Mouse (Mus musculus) left cerebral cortex, adult 6 months (tissue): ENCODE results near the gene Pcbd2. TPM values are rescaled to one million over a fixed set of nuclear protein-coding genes. Genes with fewer than 3 reads are reported as not detected.

ENCODE experiments used
- long read RNA-seq, 2 experiments: library from polyadenylated mRNA; unstranded; transcript quantifications; one replicate each; pipeline ENCODE4 v2.0.0; 2019 to 2020
- polyA plus RNA-seq: library from polyadenylated mRNA; unstranded; fragments of <200 nt; fragmentation: Nextera tagmentation; gene quantifications from 2 replicates; pipeline ENCODE4 v1.2.3, GENCODE M21; 2021

Gene Pcbd2
- 56.4 and 82.2 TPM in 2 replicates for polyA plus RNA-seq
- long read RNA-seq, experiment 1, transcript Pcbd2-201 (4 exons, 544 nt): major isoform, 6 of 10 reads
- long read RNA-seq, experiment 1, partial matches to known transcripts: 0 of 10 reads
- long read RNA-seq, experiment 1, other reads (novel, unspliced or antisense): 4 of 10 reads
- long read RNA-seq, experiment 2, transcript Pcbd2-201 (4 exons, 544 nt): major isoform, 17 of 32 reads
- long read RNA-seq, experiment 2, partial matches to known transcripts: 6 of 32 reads
- long read RNA-seq, experiment 2, other reads (novel, unspliced or antisense): 9 of 32 reads

DNA sequence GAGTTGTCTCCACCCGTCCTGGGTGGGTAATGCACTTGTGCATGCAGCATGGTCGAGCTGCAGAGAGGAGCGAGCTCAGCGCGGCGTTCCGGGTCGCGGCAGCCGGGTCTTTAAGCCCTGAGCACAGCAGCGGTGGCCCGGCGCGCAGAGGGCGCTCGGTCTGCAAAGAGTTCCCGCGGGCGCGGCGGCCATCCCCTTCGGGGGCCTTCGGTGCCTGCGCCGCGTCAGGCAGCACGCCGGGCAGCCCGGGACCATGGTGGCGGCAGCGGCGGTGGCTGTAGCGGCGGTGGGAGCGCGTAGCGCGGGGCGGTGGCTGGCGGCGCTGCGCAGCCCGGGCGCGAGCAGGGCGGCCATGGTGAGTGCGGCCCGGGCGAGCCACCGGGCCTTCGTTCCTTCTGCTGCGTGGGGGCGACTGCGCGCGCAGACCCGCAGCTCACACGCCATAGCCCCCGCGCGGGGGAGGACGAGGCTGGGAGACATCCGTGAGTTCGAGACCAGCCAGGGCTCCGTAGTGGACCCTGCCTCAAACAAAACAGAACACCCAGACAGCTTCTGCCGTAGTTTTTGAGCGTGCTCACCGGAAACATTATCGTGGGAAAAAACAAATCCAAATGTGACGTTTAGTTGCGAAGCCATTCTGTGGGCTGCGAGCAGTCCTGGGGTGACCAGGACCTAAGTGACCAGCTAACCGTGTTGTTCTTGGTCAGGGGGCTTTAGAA is at the start of gene Pcbd2:
Gene Pcbd2 (plus strand): TSS at position 249 of the 719 bp plus-strand sequence.

DNA sequence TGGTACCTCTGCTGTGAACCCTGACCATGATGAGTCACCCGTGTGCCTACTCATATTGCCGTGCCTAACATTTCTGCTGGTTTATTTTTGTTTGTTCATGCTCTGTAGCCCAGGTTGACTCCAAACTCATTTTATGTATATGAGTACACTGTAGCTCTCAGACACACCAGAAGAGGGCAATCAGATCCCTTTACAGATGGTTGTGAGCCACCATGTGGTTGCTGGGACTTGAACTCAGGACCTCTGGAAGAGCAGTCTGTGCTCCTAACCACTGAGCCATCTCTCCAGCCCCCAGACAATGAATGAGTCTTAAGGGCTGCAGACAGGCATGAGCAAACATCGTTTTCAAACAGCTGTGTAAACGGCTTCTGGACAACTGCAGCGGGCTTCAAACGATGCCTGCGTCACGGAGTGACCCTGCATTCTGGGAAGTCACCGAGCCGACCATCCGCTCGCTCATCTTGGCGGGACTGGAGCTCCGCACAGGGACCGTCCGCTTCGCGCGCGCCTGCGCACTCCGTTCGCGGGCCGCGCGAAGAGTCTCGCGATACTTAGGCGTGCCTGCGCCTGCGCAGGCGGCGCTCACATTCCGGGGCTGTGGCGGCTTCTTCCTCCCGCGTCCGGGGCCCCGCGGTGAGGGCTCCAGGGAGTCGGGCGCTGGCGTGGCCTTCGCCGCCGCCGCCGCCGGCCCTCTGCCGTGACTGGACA is 34.5 kb upstream of the Pcbd2 start, which contains the start of gene B230219D22Rik:
Gene B230219D22Rik (plus strand): TSS at position 590 of the 708 bp plus-strand sequence.

DNA sequence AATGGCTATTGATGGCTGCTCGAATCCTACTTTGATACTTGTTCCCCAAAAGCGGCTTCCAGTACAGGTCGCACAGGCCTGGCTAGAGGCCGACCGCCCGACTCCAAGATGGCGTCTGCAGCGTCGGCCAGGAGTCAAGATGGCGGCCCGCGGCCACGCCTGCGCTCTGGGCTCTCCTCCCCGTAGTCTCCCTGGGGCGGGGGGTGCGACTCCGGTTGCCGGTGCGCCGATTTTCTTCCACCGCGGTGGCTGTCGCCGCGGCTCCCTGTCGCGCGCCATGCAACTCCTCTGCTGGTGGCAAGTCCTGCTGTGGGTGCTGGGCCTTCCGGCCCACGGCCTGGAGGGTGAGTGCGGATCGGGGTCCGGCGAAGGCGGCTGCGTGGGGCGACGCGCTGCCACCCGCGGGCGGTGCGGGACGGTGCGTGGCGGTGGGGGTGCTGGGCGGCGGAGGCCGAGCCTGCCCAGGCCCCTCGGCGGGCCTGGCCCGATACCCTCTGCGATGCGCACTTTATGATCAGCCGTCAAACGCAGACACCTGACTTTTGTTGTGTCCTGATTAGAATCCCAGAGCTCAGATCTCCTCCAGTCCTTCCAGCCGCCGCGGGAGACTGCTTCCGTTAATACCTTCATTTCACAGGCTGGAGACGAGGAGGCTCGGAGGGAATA is 12.5 kb upstream of the Pcbd2 start, which contains the start of gene Txndc15:
Gene Txndc15 (plus strand): TSS at position 150 of the 666 bp plus-strand sequence.

DNA sequence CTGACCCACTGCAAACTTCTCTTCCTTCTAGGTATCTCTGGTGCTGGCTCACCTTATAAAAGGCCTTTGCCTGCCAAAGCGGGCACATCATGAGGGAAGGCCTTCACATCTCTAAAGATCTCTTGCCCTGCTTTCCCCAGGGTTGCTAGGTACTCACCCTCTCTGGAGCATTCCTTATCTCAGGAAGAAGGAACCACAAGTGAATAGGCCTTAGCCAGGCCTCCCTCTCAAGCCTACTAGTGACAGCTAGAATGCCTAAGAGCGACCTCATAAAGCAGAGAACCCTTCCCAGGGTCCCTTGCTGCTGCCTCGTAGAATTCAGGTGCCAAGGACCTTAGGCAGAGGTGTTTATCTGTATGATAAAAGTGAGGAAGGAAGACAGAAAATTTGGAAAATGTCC is 57.1 kb downstream of the Pcbd2 start, which contains the start of gene Catsper3:
Gene Catsper3 (plus strand): TSS at position 301 of the 400 bp plus-strand sequence.

Other genes with a start within 250 kb of the Pcbd2 start
- 57.2 and 97.1 TPM in 2 replicates for gene Dbn1, start 239.3 kb upstream of the Pcbd2 start, polyA plus RNA-seq
- gene Pdlim7, start 213.7 kb upstream of the Pcbd2 start, polyA plus RNA-seq: 84.5 and 89.4 TPM in 2 replicates
- gene Dok3, start 198.1 kb upstream of the Pcbd2 start, polyA plus RNA-seq: 0.47 and 0.59 TPM in 2 replicates
- 33.6 and 41.6 TPM in 2 replicates for gene Ddx41, start 190.7 kb upstream of the Pcbd2 start, polyA plus RNA-seq
- gene Fam193b, start 156.2 kb upstream of the Pcbd2 start, polyA plus RNA-seq: 3.7 and 5.0 TPM in 2 replicates
- gene Tmed9, start 153.6 kb upstream of the Pcbd2 start, polyA plus RNA-seq: 32.4 and 100.0 TPM in 2 replicates
- gene B4galt7, start 127.5 kb upstream of the Pcbd2 start, polyA plus RNA-seq: 19.0 and 21.5 TPM in 2 replicates
- gene Caml, start 104.4 kb upstream of the Pcbd2 start, polyA plus RNA-seq: 45.3 and 52.5 TPM in 2 replicates
- 10.5 and 14.8 TPM in 2 replicates for gene Ddx46, start 92.3 kb upstream of the Pcbd2 start, polyA plus RNA-seq
- 32.2 and 48.7 TPM in 2 replicates for gene B230219D22Rik, start 34.2 kb upstream of the Pcbd2 start, polyA plus RNA-seq
- gene Txndc15, start 12.7 kb upstream of the Pcbd2 start, polyA plus RNA-seq: 188 and 198 TPM in 2 replicates
- gene Catsper3, start 57.2 kb downstream of the Pcbd2 start, polyA plus RNA-seq: 0.28 TPM in 1 of 2 replicates, not detected in the other
- gene Pitx1, start 108.8 kb downstream of the Pcbd2 start, polyA plus RNA-seq: not detected in 2 replicates